Comparison of ENCODE assay signal across 10 mouse cellular contexts in the genomic region with DNA sequence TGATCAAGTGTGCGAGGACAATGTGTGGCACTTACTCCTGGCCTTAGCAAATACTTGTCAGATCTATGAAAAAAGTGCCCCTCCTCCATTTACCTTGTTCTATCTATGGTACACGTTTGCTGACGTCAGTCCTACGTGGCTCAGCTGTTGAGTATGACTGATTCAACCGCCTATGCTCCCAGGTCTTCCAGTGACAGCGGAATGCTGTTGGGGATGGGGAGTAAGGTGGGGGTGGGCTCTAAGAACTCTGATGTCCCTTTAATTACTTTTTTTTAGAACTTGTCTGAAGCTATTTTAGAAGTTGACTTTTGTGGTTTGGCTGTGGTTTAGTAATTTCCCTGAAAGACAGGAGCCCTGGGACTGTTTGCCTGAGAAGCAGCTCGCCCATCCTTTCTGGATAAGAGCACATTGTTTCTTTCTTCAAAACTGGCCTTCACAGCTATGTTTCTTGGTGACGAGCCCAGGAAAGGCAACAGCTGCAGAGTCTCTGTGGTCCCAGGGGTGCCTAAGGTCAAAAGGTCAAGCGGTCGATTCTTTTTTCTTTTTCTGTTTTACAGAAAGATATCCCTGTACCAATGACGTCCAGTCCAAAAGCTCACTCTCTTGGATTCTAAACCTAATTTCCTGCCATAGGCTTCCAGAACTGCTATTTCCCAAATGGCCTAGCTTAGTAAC.
A peak's percentile ranks its signal among the peaks of the same experiment; 100 is the strongest.
DNase-seq lines count a peak whose midpoint lies in the region; ATAC-seq lines count a peak whose summit lies in the region.
"Had no signal": no experiment of that assay in that cellular context is flagged by ENCODE, and none has a peak within 500 bp of the region (broad histone marks: within the 10 kb centered on the region; RNA-seq: fewer than 3 reads in every experiment).

No protein-coding gene starts in this region.

- H3K36me3 ChIP-seq in megakaryocyte, embryonic 14.5 days (replicated peaks; ENCODE audit: low read length) = no peaks in the 10 kb centered on the region
- H3K36me3 ChIP-seq: forebrain, embryonic 12.5 days; neural tube, embryonic 15.5 days had no signal

- peaks cover 96% of the 10 kb centered on the region for H3K4me1 ChIP-seq in megakaryocyte, embryonic 14.5 days

- H3K4me3 ChIP-seq in megakaryocyte, embryonic 14.5 days (replicated peaks) = peak overlapping the region; percentile 72
- H3K4me3 ChIP-seq: forebrain, embryonic 12.5 days; neural tube, embryonic 15.5 days had no signal

- no peak for ATAC-seq in megakaryocyte, adult 5-6 weeks (ENCODE audit: poor library complexity, severe bottlenecking)
- ATAC-seq: intestine, postnatal 0 days had no signal

- H3K27me3 ChIP-seq in megakaryocyte, embryonic 14.5 days (replicated peaks) = no peaks in the 10 kb centered on the region
- H3K27me3 ChIP-seq: forebrain, embryonic 12.5 days; neural tube, embryonic 15.5 days had no signal

- peak; percentile 75 for DNase-seq in heart, adult 8-10 months (ENCODE audit: low spot score)
- DNase-seq in kidney, postnatal 14 days = peak; percentile 71
- DNase-seq in urinary bladder, postnatal 25 days (ENCODE audit: low spot score) = peak; percentile 6
- no peak for DNase-seq in right cerebral cortex, postnatal 36 days (ENCODE audit: low spot score in 2 of 2)
- DNase-seq in retina, postnatal 1 day = no peak

- H3K9me3 ChIP-seq in megakaryocyte, embryonic 14.5 days = no peaks in the 10 kb centered on the region
- H3K9me3 ChIP-seq: forebrain, embryonic 12.5 days; neural tube, embryonic 15.5 days had no signal

Comparison
In these comparisons a context has a peak if more than half of its experiments do, and no peak if none do; other contexts are left out.
1. DNase-seq: peak in heart, adult 8-10 months (single experiment), kidney, postnatal 14 days (single experiment) and urinary bladder, postnatal 25 days (single experiment); none in right cerebral cortex, postnatal 36 days (0 of 2) and retina, postnatal 1 day (single experiment).